ENCODE assay signal across 8 mouse cellular contexts in genomic region chr3:121344056-121344945, GRCm38 (mm10). TPM values are rescaled to one million over a fixed set of nuclear protein-coding genes. Genes with fewer than 3 reads are reported as not detected.
A peak's percentile ranks its signal among the peaks of the same experiment; 100 is the strongest.
DNase-seq lines count a peak whose midpoint lies in the region; ATAC-seq and TF ChIP-seq lines count a peak whose summit lies in the region.

No protein-coding gene starts in this region.

- H3K4me1 ChIP-seq in forebrain, embryonic 16.5 days (replicated peaks; ENCODE audit: control insufficient read depth, insufficient read depth, low read length): peaks cover 18% of the 10 kb centered on the region
- H3K4me1 ChIP-seq in liver, postnatal 0 days (ENCODE audit: insufficient read depth): peaks cover 38% of the 10 kb centered on the region

- no peaks in the 10 kb centered on the region for H3K27me3 ChIP-seq in forebrain, embryonic 16.5 days (replicated peaks; ENCODE audit: control insufficient read depth, insufficient read depth, low read length)
- no peaks in the 10 kb centered on the region for H3K27me3 ChIP-seq in liver, postnatal 0 days (ENCODE audit: insufficient read depth, low read length)

- no peaks in the 10 kb centered on the region for H3K36me3 ChIP-seq in forebrain, embryonic 16.5 days (ENCODE audit: control insufficient read depth, insufficient read depth)
- H3K36me3 ChIP-seq in liver, postnatal 0 days (replicated peaks; ENCODE audit: insufficient read depth, low read length): no peaks in the 10 kb centered on the region

- no peak for TF ChIP-seq CTCF in liver, postnatal 0 days (IDR thresholded peaks at IDR 0.05; ENCODE audit: low read depth)

- no peak overlapping the region for H3K27ac ChIP-seq in forebrain, embryonic 16.5 days (ENCODE audit: low read length)
- H3K27ac ChIP-seq in liver, postnatal 0 days (ENCODE audit: low read depth): peak overlapping the region; percentile 90

- intact Hi-C loops in left cerebral cortex, postnatal 10 days (cut with DNase I): no loop called here

- peak; percentile 12 for ATAC-seq in CD4-positive, CD25-positive, alpha-beta regulatory T cell, adult 4 months
- ATAC-seq in forebrain, embryonic 16.5 days: peak; percentile 65
- no peak for ATAC-seq in liver, postnatal 0 days

- no peak overlapping the region for H3K4me2 ChIP-seq in forebrain, embryonic 16.5 days (ENCODE audit: low read length)
- H3K4me2 ChIP-seq in liver, postnatal 0 days (ENCODE audit: low read depth, low read length): peak overlapping the region; percentile 26; the same call in 1 of the 2 replicates

- peak; percentile 29 to 32 for DNase-seq in cerebellum, postnatal 14 days
- no peak for DNase-seq in cerebellum, adult 8-10 months
- no peak for DNase-seq in liver, postnatal 0 days
- no peak for DNase-seq in natural killer cell, adult 2 months (ENCODE audit: low spot score in 2 of 2)
- DNase-seq in layer of hippocampus, postnatal 14 days (ENCODE audit: low spot score in 2 of 2): no peak
- no peak for DNase-seq in left cerebral cortex, postnatal 10 days (ENCODE audit: extremely low spot score in 1 of 2, low spot score in 2 of 2)

- H3K4me3 ChIP-seq in forebrain, embryonic 16.5 days (replicated peaks; ENCODE audit: low read length): no peak overlapping the region
- no peak overlapping the region for H3K4me3 ChIP-seq in liver, postnatal 0 days (ENCODE audit: low read depth, low read length)

- WGBS in forebrain, embryonic 16.5 days: 16% methylated on average over 8 of the region's 8 CpGs
- WGBS in liver, postnatal 0 days (ENCODE audit: insufficient replicate concordance): 21% methylated on average over 8 of the region's 8 CpGs

- H3K9ac ChIP-seq in forebrain, embryonic 16.5 days (replicated peaks; ENCODE audit: low read depth, low read length): no peak overlapping the region
- no peak overlapping the region; the same call in 1 of the 2 replicates for H3K9ac ChIP-seq in liver, postnatal 0 days (replicated peaks)

- no peaks in the 10 kb centered on the region for H3K9me3 ChIP-seq in forebrain, embryonic 16.5 days (ENCODE audit: control insufficient read depth, low read length)
- no peaks in the 10 kb centered on the region for H3K9me3 ChIP-seq in liver, postnatal 0 days (ENCODE audit: low read length)

- no peak for TF ChIP-seq EP300 in liver, postnatal 0 days (IDR thresholded peaks at IDR 0.05; ENCODE audit: low read depth)

RNA-seq across cellular contexts. Expression of gene Alg14, which starts 52.7 kb away (rescaled TPM):
- polyA plus RNA-seq in CD4-positive, CD25-positive, alpha-beta regulatory T cell, adult 4 months (2017; shearing (Covaris generic)): 10 to 100 TPM; 15.5 to 29.5 TPM
- polyA plus RNA-seq in forebrain, embryonic 16.5 days (2015; fragmentation: Nextera tagmentation; extraction: Ambion mirVana): 29.8 and 35.7 TPM in 2 replicates
- polyA plus RNA-seq in liver, postnatal 0 days (2015; fragmentation: Nextera tagmentation; extraction: Ambion mirVana): 20.1 and 21.3 TPM in 2 replicates
- 10 to 100 TPM; 18.6 to 21.7 TPM for total RNA-seq in layer of hippocampus, postnatal 14 days (2021)
- 10 to 100 TPM; 20.8 to 22.2 TPM for total RNA-seq in left cerebral cortex, postnatal 10 days (2021)

Comparison
In these comparisons a context has a peak if more than half of its experiments do, and no peak if none do; other contexts are left out.
1. DNase-seq: peak in cerebellum, postnatal 14 days (2 of 2); none in cerebellum, adult 8-10 months (single experiment), liver, postnatal 0 days (single experiment), natural killer cell, adult 2 months (0 of 2), layer of hippocampus, postnatal 14 days (0 of 2) and left cerebral cortex, postnatal 10 days (0 of 2).